Mouse (Mus musculus) megakaryocyte-erythroid progenitor cell, adult 5-6 weeks (primary cell): ENCODE results near the gene Adgrb3. TPM values are rescaled to one million over a fixed set of nuclear protein-coding genes. Genes with fewer than 3 reads are reported as not detected.
"Not testable (repeated sequence)": the region's sequence is repeated elsewhere in the genome, so short reads cannot be mapped to it uniquely, and the experiment has no call there.

ENCODE experiments used
- ATAC-seq: replicated peaks from 2 replicates; pipeline ENCODE4 v1.8.0; 2016; ENCODE audit warnings: mild to moderate bottlenecking, inconsistent platforms; ENCODE audit not compliant: severe bottlenecking, poor library complexity, low FRiP score, low TSS enrichment
- total RNA-seq, 2 experiments: library from RNA; stranded (forward) in 1 of 2; stranded (reverse) in 1 of 2; fragments of 200-1000, 215-1000 nt in 1 of 2; fragments of >200 nt in 1 of 2; fragmentation: Nextera tagmentation in 1 of 2; gene quantifications; 2 replicates each; pipeline ENCODE4 v1.2.3; 2014 to 2017

Adgrb3 gene
- total RNA-seq, 2 experiments from 2014 or later: not detected

GRCm38 (mm10) chr1:25754528-25754927 is 75.0 kb downstream of the Adgrb3 start:
- no peak for ATAC-seq

- ATAC-seq: no peak
Measured at GRCm38 (mm10) chr1:25745575-25745974, 83.9 kb downstream of the Adgrb3 start.

GRCm38 (mm10) chr1:25744736-25745135 is 84.8 kb downstream of the Adgrb3 start:
- no peak for ATAC-seq

GRCm38 (mm10) chr1:25729844-25730243 is 99.7 kb downstream of the Adgrb3 start:
- ATAC-seq: no peak

GRCm38 (mm10) chr1:25711474-25711873 is 118.0 kb downstream of the Adgrb3 start:
- ATAC-seq: no peak

GRCm38 (mm10) chr1:25706299-25706698 is 123.2 kb downstream of the Adgrb3 start:
- no peak for ATAC-seq

- no peak for ATAC-seq
Measured at GRCm38 (mm10) chr1:25698702-25699250, 130.7 kb downstream of the Adgrb3 start.

GRCm38 (mm10) chr1:25697179-25697578 is 132.3 kb downstream of the Adgrb3 start:
- ATAC-seq: no peak

- ATAC-seq: no peak
Measured at GRCm38 (mm10) chr1:25696771-25697170, 132.7 kb downstream of the Adgrb3 start.

- ATAC-seq: no peak
Measured at GRCm38 (mm10) chr1:25682118-25682517, 147.4 kb downstream of the Adgrb3 start.

- no peak for ATAC-seq
Measured at GRCm38 (mm10) chr1:25679656-25680055, 149.9 kb downstream of the Adgrb3 start.

GRCm38 (mm10) chr1:25652717-25653116 is 176.8 kb downstream of the Adgrb3 start:
- ATAC-seq: no peak

GRCm38 (mm10) chr1:25644256-25644655 is 185.3 kb downstream of the Adgrb3 start:
- ATAC-seq: no peak

GRCm38 (mm10) chr1:25621458-25621857 is 208.0 kb downstream of the Adgrb3 start:
- ATAC-seq: no peak

- ATAC-seq: no peak
Measured at GRCm38 (mm10) chr1:25616954-25617353, 212.6 kb downstream of the Adgrb3 start.

GRCm38 (mm10) chr1:25610776-25611175 is 218.7 kb downstream of the Adgrb3 start:
- not testable (repeated sequence) for ATAC-seq

GRCm38 (mm10) chr1:25598941-25599340 is 230.6 kb downstream of the Adgrb3 start:
- no peak for ATAC-seq

GRCm38 (mm10) chr1:25588568-25589118 is 240.9 kb downstream of the Adgrb3 start:
- no peak for ATAC-seq

- ATAC-seq: no peak
Measured at GRCm38 (mm10) chr1:25581698-25582097, 247.8 kb downstream of the Adgrb3 start.

- ATAC-seq: no peak
Measured at GRCm38 (mm10) chr1:25577836-25578235, 251.7 kb downstream of the Adgrb3 start.

- no peak for ATAC-seq
Measured at GRCm38 (mm10) chr1:25576598-25576997, 252.9 kb downstream of the Adgrb3 start.

GRCm38 (mm10) chr1:25568096-25568495 is 261.4 kb downstream of the Adgrb3 start:
- ATAC-seq: no peak
